Mouse (Mus musculus) kidney, postnatal 36 days (tissue): ENCODE results near the gene Fam193b.
"Not testable (repeated sequence)": the region's sequence is repeated elsewhere in the genome, so short reads cannot be mapped to it uniquely, and the experiment has no call there.

Source experiments
- DNase-seq, 2 experiments: peaks; one replicate each; pipeline ENCODE4 v3.0.0; 2021 to 2022; ENCODE audit warnings: mixed read lengths in 2 of 2

The Fam193b gene

DNA sequence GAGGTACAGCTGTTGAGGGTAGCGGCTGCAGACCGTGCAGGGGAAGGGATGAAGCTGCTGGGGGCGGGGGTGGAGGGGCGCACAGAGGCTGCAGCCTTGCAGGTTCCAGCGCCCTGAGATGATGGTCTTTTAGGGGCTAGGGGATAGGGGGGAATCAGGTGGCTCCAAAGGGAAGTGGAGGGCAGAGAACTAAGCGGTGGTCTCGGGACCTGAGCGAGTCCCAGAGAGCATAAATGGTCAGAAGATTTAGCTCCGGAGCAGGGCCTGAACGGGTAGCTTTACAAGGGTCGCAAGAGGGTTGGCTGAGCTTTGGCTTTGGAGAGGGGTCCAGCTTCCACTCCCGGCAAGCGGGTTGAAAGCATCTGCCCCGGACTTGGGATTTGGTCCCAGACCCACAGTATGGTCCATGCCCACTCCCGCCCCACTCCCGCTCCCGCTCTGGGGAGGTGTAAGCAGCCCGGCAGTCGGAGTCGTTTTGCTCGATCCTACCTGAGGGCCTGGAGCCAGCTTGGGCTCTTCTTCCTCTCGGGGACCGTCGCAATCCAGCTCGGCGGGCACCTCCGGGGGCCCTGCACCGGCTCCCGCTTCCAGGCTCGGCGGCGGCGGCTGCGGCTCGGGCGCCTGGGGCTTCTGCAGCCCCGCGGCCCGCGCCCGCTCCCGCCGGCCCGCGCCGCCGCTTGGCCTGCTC is 490 bp downstream of the Fam193b start:
- peak in 1 of 2 experiments; percentile 61 for DNase-seq

DNA sequence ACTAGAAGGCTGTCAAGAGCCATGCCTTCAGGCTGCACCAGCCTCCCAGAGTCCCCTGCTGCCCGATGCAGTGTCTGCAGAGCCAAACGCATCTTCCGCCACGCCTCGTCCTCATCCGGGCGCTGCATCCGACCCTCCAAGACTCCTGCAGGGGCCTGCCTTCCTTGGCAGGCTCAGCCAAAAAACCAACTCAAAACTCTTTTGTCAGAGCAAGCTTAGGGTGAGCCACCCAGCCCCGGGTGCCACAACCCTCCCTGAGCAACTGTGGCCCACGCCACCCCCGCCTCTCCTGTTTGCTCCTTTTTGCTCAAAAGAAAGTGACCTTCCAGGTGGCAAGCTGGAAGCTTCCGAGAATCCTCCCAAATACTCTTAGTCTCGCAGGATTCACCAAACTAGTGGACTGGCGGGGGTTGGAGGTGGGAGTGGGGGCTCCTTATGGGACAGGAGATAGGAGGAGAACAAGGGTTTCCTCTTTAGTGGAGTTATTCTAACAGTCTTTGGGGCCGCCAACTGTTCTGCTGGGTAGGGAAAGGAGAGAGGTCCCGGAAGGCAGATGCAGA is 1.1 kb downstream of the Fam193b start:
- DNase-seq = peak; percentile 23 to 54

DNA sequence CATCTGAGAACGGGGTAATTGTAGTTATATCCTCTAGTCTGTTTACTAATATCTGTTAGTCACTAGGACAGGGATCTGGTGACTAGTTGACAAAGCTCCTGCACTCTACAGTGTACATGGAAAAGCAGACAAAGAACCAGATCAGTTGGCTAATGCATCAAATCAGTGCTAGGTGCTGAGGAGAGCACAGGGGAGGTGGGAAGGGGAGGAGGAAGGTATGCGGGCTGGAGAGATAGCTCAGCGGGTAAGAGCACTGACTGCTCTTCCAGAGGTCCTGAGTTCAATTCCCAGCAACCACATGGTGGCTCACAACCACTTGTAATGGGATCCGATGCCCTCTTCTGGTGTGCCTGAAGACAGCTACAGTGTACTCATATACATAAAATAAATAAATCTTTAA is 2.4 kb downstream of the Fam193b start:
- DNase-seq = not testable (repeated sequence)

DNA sequence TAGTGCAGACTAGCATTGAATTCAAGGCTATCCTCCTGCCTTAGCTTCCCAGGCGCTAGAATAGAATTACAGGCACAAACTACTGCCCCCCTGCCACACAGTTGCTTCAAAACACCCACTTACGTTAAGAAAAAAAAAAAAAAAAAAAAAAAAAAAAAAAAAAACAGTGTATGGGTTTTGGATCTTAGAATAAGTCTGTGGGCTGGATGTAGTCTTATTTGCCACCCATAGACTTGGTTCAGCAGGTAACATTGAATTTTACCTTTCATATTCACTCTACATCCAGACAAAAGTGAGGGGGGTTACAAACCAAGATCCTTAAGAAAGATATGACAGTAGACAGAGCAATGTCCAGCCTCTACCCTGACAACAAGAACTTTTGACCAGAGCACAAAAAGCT is 3.0 kb downstream of the Fam193b start:
- DNase-seq = no peak

DNA sequence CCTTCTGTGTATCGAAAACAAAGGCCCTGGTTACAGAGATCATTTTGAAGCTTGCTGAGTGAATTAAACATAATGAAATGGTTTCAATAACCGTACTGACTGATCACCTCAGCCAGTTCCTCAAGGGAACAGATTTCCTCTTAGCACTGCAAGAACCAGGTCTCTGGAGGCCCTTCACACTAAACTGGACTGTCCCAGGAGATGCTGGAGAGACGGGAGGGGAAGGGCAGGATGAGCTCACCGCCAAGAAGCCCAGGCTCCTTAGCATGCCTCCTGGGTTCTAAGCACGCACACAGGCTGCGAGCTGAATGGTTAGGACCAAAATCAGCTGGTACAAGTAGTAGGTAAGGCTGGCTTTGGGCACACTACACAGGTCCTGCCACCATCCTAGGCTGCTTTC is 3.9 kb downstream of the Fam193b start:
- no peak for DNase-seq

DNA sequence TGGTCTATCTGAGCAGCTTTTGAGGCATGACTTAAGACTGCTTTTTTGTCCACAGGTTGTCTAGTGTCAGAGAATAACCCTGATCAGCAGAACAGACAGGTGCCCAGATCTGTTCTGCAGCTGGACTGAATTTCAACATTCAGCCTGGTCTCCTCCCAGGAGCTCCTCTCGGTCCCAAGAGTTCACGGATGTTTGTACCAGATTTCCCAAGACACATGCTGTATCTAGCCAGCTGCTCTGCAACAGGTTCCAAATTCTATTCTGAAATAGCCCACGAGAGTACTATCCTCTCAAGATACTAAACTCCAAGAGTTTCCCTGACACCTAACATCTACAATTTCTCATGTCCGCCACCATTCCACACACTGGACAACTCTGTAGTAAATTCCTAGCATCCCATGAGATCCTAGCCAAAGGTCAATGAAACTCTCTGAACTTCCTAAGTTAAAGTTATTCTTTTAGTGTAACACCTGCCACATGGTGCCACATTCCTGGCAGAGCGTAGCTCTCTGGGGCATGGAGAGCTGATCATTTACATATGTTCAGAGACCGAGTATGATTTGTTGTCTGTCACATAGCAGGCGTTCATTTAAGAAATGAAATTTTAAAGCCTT is 7.5 kb downstream of the Fam193b start:
- peak in 1 of 2 experiments; percentile 23 for DNase-seq

DNA sequence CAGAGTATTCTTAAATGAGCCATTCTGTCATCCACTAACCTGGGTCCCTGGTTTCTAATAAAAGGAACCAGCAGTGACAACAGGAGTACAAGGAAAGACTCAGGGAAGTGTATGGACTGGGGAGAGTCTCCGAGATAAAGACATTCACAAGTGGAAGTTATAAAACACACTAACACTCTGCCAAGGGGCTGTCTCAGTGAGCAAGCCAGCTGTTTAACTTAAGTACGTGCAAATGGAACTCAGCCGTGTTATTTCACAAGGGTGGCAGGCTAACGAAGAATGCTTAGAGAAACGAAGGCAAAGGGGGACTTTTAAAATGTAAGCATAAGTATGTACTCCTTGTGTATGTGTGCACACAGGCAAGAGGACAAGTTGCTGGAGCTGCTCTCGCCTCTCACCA is 13.4 kb downstream of the Fam193b start:
- no peak for DNase-seq

DNA sequence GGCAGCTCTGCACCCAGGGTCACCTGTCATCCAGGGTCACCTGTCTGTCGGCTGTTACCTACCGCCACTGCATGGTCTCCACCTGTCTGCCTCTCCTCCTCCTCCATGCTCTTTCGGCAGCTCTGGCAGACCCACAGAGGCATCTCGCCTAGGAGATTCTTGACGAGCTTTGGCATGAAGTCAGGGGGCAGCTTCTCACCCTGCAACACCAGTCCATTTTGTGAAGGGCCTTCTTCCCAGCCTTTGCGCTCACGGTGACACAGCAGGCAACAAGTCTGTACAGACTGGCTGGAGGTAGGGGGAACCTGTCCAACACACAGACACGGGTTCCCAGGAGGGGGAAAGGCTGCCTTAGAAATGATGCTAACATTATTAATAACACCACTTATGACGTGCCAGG is 15.0 kb downstream of the Fam193b start:
- DNase-seq = no peak

DNA sequence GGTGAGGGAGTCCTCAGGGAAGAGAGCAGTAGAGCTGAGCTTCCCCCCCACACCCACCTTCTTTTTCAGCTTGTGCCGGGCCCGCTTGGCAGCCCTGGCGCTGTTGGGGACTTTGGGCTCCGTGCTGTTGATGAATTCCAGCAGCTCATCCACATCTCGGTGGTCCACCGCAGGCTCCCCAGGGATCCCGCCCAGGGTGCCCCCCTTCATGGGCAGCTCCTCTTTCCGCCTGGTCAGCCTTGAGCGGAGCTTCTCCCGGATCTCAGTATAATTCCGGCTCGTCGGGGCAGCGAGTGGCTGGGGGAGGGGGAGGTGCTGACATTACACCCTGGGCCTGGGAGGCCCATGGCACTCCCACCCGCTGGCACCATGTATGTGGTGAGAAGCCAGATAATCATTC is 21.9 kb downstream of the Fam193b start:
- DNase-seq = no peak

DNA sequence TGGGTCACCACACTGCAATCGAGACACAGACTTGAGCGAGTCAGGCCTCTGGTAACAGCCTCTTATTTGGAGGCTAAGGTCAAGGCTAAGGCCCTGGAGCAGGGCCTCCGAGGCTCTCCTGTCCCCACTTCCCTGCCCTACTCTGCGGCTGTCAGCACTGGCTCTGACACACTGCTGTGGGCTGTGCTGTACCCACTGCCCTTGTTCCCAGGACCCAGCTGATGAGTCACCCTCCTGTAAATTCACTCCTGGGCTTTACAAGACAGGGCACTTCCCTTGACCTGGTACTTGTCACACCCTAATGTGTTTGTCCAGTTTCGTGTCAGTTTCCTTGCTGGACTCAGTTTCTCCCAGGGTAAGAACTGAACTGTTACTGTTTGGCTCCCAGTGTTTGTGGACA is 22.5 kb downstream of the Fam193b start:
- no peak for DNase-seq

DNA sequence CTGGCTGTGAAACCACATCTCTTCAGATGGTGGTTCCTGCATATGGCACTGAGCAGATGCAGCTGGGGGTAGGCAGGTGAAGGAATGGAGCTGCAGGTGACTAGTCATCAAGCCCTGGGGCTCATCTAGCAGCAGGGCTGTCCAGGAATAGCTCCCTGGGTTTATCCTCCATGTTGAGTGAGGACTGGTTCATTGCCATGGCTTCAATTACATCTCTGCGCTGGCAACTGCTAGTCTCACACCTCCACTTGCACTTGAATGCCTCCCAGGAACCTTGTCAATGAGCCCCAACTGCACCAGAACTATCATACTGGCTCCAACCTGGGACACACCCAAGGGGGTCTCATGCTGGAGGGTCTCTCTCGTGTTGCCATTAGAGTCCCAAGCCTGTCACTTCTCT is 23.0 kb downstream of the Fam193b start:
- DNase-seq = no peak

DNA sequence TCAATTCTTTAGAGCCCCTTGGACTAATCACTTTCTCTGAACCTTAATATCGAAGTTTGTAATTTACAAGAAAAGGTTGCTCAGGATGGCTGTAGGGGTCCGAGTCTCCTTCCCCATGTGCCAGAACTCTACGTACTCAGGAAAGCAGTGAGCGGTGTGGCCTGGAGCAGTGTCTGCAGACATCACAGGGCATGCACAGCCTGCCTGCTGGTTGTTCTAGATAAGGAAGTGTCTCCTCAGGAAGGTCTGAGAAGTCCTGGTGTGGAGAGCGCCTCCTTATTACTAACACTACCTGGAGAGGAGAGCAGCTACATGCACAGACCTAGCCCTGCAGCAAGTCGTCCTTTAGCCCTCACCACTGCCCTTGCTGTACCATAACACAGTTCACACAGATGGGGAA is 26.1 kb downstream of the Fam193b start:
- no peak for DNase-seq

DNA sequence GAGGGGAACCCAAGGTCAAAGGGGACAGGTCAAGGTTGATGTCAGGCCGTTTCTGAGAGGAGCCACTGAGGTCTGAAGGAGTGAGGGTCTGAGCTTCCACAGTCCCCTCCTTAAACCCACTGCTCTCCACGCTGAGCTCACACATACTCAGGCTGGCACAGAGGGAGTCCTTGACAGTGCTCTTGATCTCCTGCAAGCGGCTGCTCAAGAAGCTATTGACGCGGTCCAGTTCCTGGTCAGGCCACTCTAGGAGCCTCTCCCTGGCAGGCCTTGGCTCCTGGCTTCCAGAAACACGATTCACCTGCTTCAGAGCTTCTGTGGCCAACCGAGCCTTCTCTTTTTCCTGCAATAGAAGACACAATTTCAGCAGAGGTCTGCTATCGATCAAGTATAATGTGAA is 27.5 kb downstream of the Fam193b start:
- no peak for DNase-seq

DNA sequence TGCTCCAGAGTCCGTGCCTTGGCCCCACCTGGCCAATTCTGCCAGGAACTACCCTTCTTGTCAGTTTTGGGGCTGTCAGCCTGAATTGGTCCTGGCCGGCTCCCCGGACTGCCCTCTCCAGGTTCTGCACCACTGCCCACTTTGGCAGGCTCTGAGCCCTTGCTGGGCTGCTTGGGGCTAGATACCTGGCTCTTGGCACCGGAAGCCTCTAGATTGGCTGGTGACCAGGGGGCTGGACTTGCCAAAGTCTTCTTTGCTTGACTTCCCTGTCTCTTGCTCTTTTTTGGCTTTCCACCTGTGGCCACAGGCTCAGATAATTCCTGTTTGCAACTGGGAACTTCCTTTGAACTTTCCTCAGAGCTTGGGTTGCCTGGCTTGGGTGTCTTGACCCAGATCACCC is 28.0 kb downstream of the Fam193b start:
- peak; percentile 96 for DNase-seq

DNA sequence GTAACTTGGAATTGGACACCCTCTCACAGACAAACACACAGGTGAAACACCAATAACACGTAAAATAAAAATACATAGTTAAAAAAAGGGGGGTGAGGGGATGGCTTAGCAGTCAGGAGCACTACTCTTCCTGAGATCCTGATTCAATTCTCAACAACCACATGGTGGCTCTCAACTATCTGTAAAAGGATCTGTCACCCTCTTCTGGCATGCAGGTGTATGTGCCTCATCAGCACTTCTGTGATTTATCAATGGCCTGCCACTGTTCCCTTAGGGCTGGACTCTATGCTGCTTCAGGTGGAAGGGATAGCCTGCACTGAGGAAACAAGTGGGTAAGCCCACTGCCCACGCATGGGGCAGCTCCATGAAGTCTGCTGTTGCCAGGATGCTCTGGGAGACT is 30.0 kb downstream of the Fam193b start:
- DNase-seq = peak; percentile 55 to 61

DNA sequence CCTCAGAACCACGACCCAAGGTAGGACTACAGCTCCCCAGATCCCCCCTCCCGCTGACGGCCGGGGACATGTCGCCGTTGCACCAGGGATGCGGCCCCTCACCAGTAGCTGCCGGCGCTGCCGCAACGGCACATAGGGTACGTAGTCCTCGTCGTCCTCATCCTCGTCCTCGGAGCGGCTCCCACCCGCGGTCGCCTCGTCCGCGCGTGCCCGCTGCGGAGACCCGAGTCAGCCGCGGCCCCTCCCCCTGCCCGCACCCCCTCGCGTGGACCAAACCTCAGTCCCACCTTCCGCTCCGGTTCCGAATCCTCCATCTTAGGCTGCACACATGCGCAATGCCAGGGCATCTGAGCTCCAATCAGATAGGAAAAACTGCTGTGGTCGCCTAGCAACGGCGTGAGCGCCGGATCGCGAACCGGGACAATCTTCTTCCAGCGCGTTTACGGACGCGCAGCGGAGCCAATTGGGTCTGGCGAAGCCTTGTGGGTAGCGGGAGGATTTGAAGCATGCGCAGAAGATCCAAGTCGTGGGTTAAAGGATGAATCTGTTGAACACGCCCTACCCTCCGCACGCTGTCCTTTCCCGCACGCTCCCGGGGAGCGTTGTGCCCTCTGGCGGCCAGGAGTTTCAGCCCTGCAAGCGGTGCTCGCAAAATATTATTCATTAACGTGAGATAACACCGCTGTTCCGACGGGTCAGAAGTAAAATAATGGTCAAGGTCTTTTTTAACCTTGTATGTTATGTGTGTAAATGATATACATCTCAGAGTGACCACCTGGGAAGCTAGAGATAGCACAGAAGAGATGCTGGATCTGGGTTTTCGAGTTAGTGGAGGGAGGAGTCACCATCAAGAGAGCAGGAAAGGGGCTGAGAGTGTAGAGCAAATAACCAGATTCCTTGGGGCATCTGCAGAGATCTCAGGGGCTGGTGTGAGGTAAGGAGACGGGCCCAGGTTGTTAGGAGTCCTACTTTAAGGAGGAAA is 34.4 kb downstream of the Fam193b start, which contains the start of gene Ddx41:
TSS of gene Ddx41 (minus strand) at position 465 of the 982 bp plus-strand sequence.
- DNase-seq = peak; percentile 97 to 99

DNA sequence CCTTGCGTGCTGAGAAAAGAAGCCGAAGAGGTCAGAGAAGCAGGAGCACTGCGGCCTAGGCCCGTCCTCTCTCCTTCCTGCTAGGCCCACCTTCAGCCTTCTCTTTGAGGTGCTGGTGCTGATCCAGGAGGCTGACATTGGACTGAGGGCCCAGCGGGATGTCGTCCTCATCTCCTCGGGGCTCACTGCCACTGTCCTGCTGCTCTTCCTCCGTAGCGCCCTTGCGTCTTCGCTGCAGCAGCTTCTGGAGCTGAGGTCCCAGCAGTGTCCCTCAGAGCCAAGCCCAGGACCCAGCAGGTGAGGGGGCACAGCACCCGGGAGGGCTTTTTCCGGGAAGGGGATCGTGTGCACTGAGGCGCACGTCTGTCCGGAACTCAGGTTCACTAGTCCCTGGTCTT is 35.1 kb downstream of the Fam193b start:
- DNase-seq = no peak

DNA sequence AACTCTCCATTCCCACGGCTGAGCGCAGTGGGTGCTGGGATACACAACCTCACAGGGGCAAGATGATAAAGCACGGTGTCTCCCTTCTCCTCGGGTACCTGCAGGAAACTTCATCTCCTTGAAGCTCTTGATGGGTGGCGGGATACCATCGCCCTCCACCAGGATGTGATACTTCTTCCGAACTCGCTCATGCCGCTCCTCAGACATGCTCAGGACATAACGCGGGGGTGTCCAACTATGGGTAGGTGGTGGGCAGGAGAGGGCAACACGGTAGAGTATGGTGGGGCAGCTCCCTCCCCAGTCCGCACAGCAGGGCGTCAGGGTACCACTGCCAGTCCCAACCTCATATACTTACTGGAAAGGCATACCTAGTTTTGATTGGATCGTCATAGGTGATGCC is 35.7 kb downstream of the Fam193b start:
- DNase-seq = no peak

DNA sequence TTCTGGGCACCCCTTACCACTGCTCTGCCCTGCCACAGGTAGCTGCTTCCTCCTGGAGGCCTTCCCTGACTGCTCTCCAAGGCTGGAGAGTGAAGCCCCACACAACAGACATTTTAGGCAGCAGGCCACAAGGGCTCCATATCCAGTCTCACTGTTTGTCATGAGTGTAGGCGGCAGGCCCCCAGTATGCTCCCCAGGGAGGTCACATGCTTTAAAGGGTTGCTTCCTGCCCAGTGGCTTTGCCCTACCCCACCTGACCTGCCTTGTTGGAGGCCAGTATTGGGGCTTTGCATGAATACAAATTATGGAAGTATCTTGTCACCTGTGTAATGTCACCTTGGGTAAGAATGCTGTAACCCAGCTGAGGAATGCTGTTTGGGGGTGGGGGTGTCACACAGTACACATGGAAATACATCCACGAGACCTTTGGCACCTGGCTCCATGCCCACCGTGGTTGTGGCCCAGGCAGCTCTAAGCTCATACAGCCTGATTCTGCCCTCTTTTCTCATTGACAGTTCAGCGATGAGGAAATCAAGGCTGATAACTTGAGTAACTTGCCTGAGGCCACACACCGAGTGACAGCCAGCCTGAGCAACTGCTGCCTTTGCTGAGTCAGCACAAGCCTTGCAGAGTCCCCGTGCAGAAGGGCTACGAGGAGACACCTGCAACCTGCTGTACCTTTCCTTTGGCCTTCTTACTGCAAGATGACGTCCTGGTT is 41.6 kb downstream of the Fam193b start, which contains the start of gene Dok3:
TSS of gene Dok3 (minus strand) at position 99 of the 718 bp plus-strand sequence.
- peak in 1 of 2 experiments; percentile 48 for DNase-seq

DNA sequence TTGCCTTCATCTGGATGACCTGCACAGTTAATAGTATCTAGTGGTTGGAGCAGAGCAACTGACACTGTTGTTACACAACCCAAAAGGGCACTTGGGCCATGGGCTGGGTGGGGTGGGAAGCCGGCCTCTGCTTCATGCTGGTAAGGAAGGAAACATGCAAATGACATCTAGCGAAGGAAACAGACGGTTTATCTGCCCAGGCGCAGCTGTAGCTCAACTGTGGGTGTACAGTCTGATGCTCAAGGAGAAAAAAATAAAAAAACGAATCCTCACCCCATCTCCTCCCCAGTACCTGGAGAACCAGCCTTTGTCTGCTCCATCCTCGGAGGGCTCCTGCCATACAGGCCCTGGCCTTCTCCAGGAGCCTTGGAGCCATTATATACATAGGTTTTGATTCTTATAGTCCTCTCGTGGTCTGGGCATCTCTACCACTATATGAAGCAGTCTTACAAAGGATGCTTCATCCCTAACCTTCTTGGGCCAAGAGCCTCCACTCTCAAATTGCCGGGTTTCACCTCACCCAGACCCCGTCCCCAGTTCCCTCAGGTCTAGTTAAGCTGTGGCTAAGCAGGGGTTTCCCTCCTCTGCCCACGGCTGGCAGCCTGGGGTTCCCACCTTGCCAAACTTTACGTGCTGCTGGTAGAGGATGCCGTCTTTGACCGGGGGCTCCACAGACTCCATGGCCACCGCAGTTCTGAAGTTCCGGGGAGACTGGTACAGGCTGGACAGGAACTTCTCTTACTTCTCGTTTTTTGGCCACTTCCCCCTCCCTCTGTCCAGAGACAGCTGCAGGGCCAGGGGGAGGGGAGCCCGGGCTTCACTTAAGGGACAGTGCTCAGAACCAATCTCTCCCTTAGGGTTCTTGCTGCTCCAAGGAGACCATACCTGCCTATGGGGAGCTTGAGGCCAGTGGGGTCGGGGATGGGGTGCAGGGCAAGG is 42.8 kb downstream of the Fam193b start:
- DNase-seq = no peak

DNA sequence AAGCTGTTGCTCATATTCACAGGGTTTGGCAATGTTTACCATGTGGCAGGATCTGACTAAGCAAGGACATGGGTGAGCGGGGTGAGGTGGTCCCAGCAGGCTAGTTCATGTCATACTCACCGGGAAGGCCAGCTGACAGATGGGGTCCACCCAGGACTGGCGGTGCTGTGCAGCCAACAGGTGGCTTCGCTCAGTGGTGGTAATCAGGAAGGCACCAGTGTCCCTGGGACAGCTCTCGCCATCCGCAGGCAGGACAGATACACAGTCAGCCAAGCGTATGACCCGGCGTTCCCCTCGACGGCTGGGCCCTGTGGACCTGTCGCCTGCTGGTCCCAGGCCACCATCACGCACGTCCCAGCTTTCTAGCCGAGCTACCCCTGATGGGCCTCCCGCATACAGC is 43.7 kb downstream of the Fam193b start:
- DNase-seq = no peak
